Mouse (Mus musculus) testis, adult 2 months (tissue): ENCODE results near the gene Tox3. TPM values are rescaled to one million over a fixed set of nuclear protein-coding genes. Genes with fewer than 3 reads are reported as not detected.

Experiments used
- H3K27ac ChIP-seq: fragments of 200-500 bp; 2 replicates; pipeline ENCODE4 v1.5.1; 2012; ENCODE audit warnings: low read depth, low read length; ENCODE audit not compliant: control insufficient read depth, insufficient read depth
- H3K27me3 ChIP-seq: fragments of 200-500 bp; 2 replicates; pipeline ENCODE4 v1.6.1; 2012; ENCODE audit warnings: mild to moderate bottlenecking, low read length, moderate library complexity; ENCODE audit not compliant: control insufficient read depth, insufficient read depth
- H3K36me3 ChIP-seq: fragments of 200-500 bp; 2 replicates; pipeline ENCODE4 v1.6.1; 2012; ENCODE audit warnings: mild to moderate bottlenecking, low read length; ENCODE audit not compliant: control insufficient read depth, insufficient read depth
- H3K4me1 ChIP-seq: fragments of 200-500 bp; 2 replicates; pipeline ENCODE4 v1.6.1; 2012; ENCODE audit warnings: low read length; ENCODE audit not compliant: control insufficient read depth, insufficient read depth
- H3K4me3 ChIP-seq: fragments of 200-500 bp; 2 replicates; pipeline ENCODE4 v1.5.1; 2012; ENCODE audit warnings: low read depth, mild to moderate bottlenecking, low read length, moderate library complexity, mixed read lengths; ENCODE audit not compliant: control insufficient read depth
- CTCF ChIP-seq: fragments of 200-500 bp; IDR thresholded peaks from 2 replicates; pipeline ENCODE4 v1.5.1; 2012; ENCODE audit warnings: low read depth, mild to moderate bottlenecking, inconsistent platforms, low read length, moderate library complexity; ENCODE audit not compliant: control insufficient read depth, insufficient read depth, insufficient replicate concordance
- POLR2A ChIP-seq: fragments of 200-500 bp; IDR thresholded peaks from 2 replicates; pipeline ENCODE4 v1.6.1; 2012; ENCODE audit warnings: low read depth, mild to moderate bottlenecking, inconsistent platforms, low read length, moderate library complexity; ENCODE audit not compliant: control insufficient read depth
- polyA plus RNA-seq: library from polyadenylated mRNA; depleted of rRNA; stranded (reverse); fragments of >200 nt; gene quantifications from 2 replicates; pipeline ENCODE4 v1.2.3, GENCODE M21; 2012

The Tox3 gene
- polyA plus RNA-seq, 1 experiment, result 2.0 TPM

DNA sequence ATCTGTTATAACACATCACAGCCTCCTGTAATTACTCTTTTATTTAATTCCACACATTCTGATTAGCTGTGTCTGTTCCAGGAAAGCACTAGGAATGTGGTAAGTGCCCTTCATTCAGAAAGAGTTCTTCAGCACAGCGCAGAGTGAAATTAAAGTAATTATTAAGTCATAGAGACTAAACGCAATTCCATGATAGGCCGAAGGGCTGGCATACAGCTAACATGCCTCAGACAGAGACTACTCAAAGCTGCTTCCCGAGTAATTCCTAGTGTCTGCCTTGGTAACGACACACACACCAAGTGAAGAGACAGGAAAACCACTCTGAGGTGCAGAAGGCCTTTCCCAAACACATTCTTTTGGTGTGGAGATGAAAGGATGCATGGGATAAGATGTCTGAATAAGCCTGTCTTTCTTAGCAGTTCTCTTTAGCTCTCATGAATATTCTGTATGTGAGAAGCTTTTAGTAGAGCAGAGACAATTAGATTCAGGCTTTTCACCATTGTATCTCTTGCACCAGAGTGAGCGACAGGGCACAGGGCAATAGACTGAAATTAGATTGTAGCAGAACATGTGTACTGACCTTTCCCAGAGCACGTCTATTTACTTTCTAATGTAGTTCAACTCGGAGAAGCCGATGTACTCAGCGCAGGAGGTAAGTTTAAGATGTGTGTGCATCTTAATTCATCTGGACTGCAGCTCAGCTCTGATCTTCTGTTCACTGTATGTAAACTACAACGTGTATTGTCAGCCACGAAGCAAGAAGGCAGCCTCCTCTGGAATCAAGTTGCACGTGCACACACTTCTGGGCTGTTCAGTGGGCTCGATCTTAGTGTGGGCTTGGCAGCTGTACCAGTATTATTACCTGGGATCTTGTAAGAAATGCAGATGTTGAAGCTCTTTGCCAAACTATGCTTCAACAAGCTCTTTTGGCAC, 138.8 kb downstream of the Tox3 start:
- H3K27me3 ChIP-seq, result no peaks in the 10 kb centered on the region
- no peak for TF ChIP-seq POLR2A
- no peak for TF ChIP-seq CTCF
- H3K27ac ChIP-seq, result no peak overlapping the region
- no peaks in the 10 kb centered on the region for H3K4me1 ChIP-seq
- H3K36me3 ChIP-seq, result no peaks in the 10 kb centered on the region
- H3K4me3 ChIP-seq, result no peak overlapping the region
